Comparison of ENCODE assay signal across 18 mouse cellular contexts in genomic region chr1:154096911-154097310, GRCm38 (mm10).
"Had no signal": no experiment of that assay in that cellular context is flagged by ENCODE, and none has a peak within 500 bp of the region (broad histone marks: within the 10 kb centered on the region; RNA-seq: fewer than 3 reads in every experiment).

No protein-coding gene starts in this region.

- DNase-seq: gastrocnemius, postnatal 36 days; heart, postnatal 36 days; kidney, adult 11 months; kidney, adult 9 months; kidney, postnatal 14 days; layer of hippocampus, postnatal 36 days; left cerebral cortex, postnatal 4 days had no signal

- H3K27ac ChIP-seq: heart, adult 2 months; hindbrain, embryonic 13.5 days; hindbrain, embryonic 15.5 days; hindbrain, postnatal 0 days; kidney, postnatal 0 days; limb, embryonic 13.5 days; limb, embryonic 15.5 days; liver, embryonic 12.5 days; liver, embryonic 14.5 days had no signal

- H3K4me3 ChIP-seq: heart, adult 2 months; heart, embryonic 12.5 days; hindbrain, embryonic 13.5 days; hindbrain, embryonic 15.5 days; kidney, embryonic 15.5 days; limb, embryonic 13.5 days; limb, embryonic 15.5 days; liver, embryonic 12.5 days had no signal
